Comparison of ENCODE assay signal across 10 mouse cellular contexts in the genomic region with DNA sequence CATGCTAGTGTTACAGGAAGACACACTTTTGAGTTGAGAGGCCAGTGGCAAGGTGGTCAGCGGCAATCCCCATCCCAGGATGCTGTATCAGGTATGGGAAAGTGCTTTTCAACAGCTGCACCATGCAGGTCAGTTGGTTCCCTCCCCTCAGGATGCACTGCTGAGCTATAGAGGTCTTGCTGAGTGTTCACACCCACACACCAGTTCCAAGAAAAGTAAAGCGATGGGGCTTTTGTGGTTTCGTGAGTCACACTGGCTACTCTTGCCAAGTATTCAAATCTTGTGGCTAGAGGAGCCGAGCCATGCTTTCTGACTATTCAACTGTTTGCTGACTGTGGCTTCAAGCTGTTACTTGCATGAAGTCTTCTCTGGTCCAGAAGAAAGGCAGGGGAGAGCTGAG. TPM values are rescaled to one million over a fixed set of nuclear protein-coding genes. Genes with fewer than 3 reads are reported as not detected.
DNase-seq lines count a peak whose midpoint lies in the region; ATAC-seq lines count a peak whose summit lies in the region.
"Had no signal": no experiment of that assay in that cellular context is flagged by ENCODE, and none has a peak within 500 bp of the region (broad histone marks: within the 10 kb centered on the region; RNA-seq: fewer than 3 reads in every experiment).

No protein-coding gene starts in this region.

- H3K4me2 ChIP-seq in forebrain, embryonic 11.5 days (ENCODE audit: low read depth, low read length, severe bottlenecking), result no peak overlapping the region
- H3K4me2 ChIP-seq: limb, embryonic 12.5 days had no signal

- H3K9ac ChIP-seq in forebrain, embryonic 11.5 days (ENCODE audit: low read length), result no peak overlapping the region
- H3K9ac ChIP-seq: limb, embryonic 12.5 days had no signal

- WGBS in forebrain, embryonic 11.5 days, result 80% methylated on average over 4 of the region's 4 CpGs

- no peak overlapping the region for H3K27ac ChIP-seq in forebrain, embryonic 11.5 days (ENCODE audit: low read depth, low read length)
- H3K27ac ChIP-seq: limb, embryonic 12.5 days had no signal

- intact Hi-C loops in left cerebral cortex, postnatal 10 days (cut with DNase I), result no loop called here

- H3K4me3 ChIP-seq in forebrain, embryonic 11.5 days (ENCODE audit: low read depth, low read length), result no peak overlapping the region
- H3K4me3 ChIP-seq: limb, embryonic 12.5 days had no signal

- no peaks in the 10 kb centered on the region for H3K4me1 ChIP-seq in forebrain, embryonic 11.5 days (replicated peaks; ENCODE audit: control insufficient read depth, insufficient read depth, low read length)
- H3K4me1 ChIP-seq: limb, embryonic 12.5 days had no signal

- no peaks in the 10 kb centered on the region for H3K36me3 ChIP-seq in forebrain, embryonic 11.5 days (ENCODE audit: control insufficient read depth, insufficient read depth, low read length)
- H3K36me3 ChIP-seq: limb, embryonic 12.5 days had no signal

- peak; percentile 57 for DNase-seq in urinary bladder, postnatal 14 days (ENCODE audit: low spot score)
- no peak for DNase-seq in urinary bladder, postnatal 4 days (ENCODE audit: low spot score in 2 of 2)
- peak; percentile 63 for DNase-seq in c-Kit-positive CD71-negative TER-119-negative erythroid progenitor cells, embryonic 14.5 days (ENCODE audit: low read depth)
- DNase-seq in left cerebral cortex, postnatal 10 days (ENCODE audit: extremely low spot score in 1 of 2, low spot score in 2 of 2), result peak; percentile 21 to 22
- peak; percentile 66 to 70 for DNase-seq in spleen, postnatal 36 days (ENCODE audit: low spot score in 2 of 2)
- no peak for DNase-seq in forebrain, embryonic 11.5 days (ENCODE audit: low spot score)
- DNase-seq in embryo, embryonic 10.5 days (ENCODE audit: low spot score), result no peak
- DNase-seq in testis, postnatal 10 days (ENCODE audit: low spot score), result no peak

- no peaks in the 10 kb centered on the region for H3K27me3 ChIP-seq in forebrain, embryonic 11.5 days (ENCODE audit: control insufficient read depth, insufficient read depth, low read length)
- H3K27me3 ChIP-seq: limb, embryonic 12.5 days had no signal

- ATAC-seq in forebrain, embryonic 11.5 days (replicated peaks; ENCODE audit: low FRiP score), result no peak

- H3K9me3 ChIP-seq in forebrain, embryonic 11.5 days (ENCODE audit: control insufficient read depth, low read length), result no peaks in the 10 kb centered on the region
- H3K9me3 ChIP-seq: limb, embryonic 12.5 days had no signal

RNA-seq across cellular contexts. Expression of gene Gm11214, which starts 5.1 kb away (rescaled TPM):
- total RNA-seq in left cerebral cortex, postnatal 10 days (2021), result not detected
- not detected in 2 replicates for polyA plus RNA-seq in forebrain, embryonic 11.5 days (2014; fragmentation: Nextera tagmentation; extraction: Ambion mirVana)
- polyA plus RNA-seq: embryonic facial prominence, embryonic 11.5 days; limb, embryonic 12.5 days had no signal

RNA-seq across cellular contexts. Expression of gene Tex48, which starts 46.0 kb away (rescaled TPM):
- not detected for total RNA-seq in left cerebral cortex, postnatal 10 days (2021)
- not detected in 2 replicates for polyA plus RNA-seq in forebrain, embryonic 11.5 days (2014; fragmentation: Nextera tagmentation; extraction: Ambion mirVana)
- polyA plus RNA-seq: embryonic facial prominence, embryonic 11.5 days; limb, embryonic 12.5 days had no signal

Comparison
In these comparisons a context has a peak if more than half of its experiments do, and no peak if none do; other contexts are left out.
1. DNase-seq: peak in urinary bladder, postnatal 14 days (single experiment), c-Kit-positive CD71-negative TER-119-negative erythroid progenitor cells, embryonic 14.5 days (single experiment), left cerebral cortex, postnatal 10 days (2 of 2) and spleen, postnatal 36 days (2 of 2); none in urinary bladder, postnatal 4 days (0 of 2), forebrain, embryonic 11.5 days (single experiment), embryo, embryonic 10.5 days (single experiment) and testis, postnatal 10 days (single experiment).